Mouse (Mus musculus): ENCODE data around the gene Kcmf1.

Gene Kcmf1

DNA sequence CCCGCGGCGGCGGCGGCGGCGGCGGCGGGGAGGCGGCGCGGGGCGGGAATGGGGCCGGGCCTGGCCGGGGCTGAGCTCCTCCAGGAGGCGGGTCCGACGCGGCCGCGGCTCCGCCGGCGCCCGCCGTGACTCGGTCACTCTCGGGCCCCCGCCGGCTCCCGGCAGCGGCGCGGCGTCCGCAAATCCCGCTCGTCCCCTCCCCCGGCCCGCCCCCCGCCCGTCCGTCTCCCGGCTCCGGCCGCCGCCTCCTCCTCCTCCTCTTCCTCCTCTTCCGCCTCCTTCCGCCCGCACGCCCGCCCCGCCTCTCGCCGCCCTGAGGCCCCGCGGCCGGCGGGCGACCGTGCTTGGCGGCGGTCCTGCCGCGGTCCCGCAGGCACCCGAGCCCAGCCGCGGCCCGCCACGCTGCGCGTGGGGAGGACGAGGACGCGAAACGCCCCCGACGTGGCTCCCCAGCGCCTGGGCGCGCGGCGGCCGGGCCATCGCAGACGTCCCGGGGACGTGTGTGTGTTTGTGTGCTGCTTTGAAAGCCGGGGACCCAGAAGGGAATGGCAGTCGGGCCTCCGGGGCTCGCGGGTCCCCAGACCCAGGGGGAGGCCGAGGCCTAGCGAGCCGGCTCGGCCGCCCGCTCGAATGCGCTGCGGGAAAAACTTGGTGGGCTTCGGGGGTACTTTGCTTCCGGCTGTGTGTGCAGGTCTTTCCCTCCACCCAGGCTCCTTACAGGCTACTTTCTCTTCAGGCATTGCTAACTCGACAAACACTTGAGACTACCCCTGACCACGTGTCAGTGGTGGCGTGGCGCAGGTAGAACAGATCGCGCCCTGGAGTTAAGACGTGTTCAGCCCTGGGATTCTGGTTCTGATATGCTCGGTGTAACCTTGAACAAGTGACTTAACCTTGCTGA lies at the start of gene Kcmf1:
Gene Kcmf1, minus strand, starts transcription at position 199 of the 901 bp plus-strand sequence.
- peak; percentile 78 for DNase-seq (ENCODE audit: low spot score)

DNA sequence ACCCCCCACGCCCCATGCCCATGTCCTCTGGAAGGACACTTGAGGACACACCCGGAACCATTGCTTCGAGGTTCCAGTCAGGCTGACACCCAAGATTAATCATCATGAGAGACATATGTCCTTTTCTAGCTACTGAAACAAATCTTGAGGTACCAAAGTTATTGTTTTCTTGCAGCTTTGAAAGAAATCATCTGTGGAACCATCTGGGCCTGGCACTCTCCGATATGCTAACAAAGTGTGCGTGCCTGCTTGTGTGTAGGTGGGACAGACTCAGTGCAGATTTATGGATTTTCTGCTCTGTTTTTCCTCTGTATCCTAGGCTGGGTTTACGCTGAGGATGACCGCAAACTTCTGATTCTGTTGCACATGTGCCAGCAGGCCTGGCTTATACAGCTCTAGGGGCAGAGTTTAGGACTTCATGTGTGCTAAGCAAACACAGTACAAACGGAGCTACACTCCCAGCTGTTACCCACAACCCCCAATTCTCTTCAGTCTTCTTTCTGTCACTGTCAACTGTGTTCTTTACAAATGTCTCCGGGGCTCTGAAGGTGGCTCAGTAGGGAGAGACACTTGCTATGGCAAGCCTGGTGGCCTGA lies 49.5 kb upstream of the Kcmf1 start:
- DNase-seq (ENCODE audit: low spot score), result no peak

DNA sequence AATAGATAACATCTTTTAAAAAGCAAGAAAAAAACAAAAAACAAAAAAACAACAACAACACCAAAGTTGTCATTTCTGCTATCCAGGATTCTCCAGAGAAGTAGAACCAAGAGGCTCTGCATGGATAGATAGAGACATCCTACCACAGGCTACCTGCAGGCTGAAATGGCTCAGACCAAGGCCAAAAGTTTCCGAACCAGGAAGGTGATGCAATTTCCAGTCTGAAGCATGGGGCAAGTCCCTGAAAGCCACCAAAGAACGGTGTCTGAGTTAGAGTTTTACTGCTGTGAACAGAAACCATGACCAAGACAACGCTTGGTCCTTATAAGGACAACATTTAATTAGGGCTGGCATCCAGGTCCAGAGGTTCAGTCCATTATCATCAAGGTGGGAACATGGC lies 48.6 kb upstream of the Kcmf1 start:
- DNase-seq (ENCODE audit: low spot score), result no peak

DNA sequence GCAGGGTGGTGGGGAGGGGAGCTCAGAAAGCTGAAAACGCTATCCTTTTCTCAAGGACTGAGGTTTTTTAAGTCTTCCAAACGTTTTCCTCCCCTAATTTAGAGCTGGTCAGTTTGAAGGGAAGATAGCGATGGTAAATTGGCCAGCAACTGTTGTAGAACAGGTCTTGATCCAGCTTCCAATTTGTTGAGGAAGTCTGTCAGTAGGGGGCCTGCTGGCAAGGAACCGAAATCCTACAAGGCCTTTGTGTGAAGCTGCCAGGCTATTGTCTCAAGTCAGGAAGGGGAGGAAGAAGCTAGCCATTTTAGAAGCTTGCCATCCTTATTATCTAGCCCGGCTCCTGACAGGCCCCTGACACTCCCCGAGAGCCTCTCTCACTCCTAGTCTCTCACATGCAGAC lies 48.2 kb upstream of the Kcmf1 start:
- no peak for DNase-seq (ENCODE audit: low spot score)

DNA sequence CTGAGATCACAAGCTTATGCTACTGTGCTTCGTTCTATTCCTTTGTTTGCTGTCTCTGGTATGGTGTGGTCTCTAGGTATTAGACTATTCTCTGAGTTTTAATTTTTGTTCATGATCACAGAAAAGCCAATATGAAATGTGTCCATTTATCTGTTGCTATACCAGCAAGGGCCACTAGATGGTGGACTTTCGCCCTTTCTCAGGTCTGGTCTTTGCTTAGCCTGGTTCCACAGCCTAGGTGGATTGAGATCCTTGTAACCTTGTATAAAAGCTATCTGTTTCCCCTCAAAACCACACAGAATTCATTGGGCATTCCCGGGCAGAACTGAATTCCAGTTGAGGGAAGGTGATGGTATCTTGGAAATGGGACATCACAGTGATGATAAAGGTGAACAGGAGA lies 40.7 kb upstream of the Kcmf1 start:
- peak; percentile 78 for DNase-seq (ENCODE audit: low spot score)

DNA sequence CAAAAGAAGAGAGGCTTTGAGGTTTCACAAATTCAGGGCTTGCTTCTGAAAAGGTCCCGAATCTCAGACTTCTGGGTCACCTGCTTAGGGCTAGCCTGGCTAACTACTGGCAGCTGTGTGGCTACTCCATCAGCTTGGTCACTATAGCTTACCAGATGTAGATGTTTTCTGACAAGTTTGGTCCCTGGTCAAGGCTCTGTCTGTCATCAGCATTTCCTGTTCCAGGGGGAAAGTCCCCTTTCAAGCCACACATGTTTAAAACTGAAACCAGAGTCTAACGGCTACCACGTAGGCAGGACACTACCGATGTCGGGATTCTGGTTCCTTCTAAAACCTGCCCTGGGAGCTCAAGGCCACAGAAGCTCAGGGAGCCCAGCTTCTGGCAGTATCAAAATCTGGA lies 38.1 kb upstream of the Kcmf1 start:
- no peak for DNase-seq (ENCODE audit: low spot score)

DNA sequence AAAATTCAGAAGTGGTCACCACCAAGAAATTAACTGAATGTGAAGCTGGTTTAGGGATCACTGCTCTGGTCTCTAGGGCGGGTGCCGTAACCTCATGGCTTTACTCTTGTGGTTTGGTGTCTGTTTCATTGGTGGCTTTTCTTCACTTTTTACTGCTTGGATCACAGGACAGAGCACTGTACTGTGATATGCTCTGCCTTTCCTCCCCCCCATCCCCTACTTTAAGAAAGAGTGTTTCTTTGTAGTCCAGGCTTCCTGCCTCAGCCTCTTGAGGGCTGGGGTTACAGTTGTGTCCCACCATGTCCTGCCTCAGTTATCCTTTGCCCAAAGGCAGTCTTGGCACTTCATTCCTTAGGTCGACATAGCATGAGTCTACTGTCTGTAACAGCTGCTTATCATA lies 37.7 kb upstream of the Kcmf1 start:
- DNase-seq (ENCODE audit: low spot score), result no peak

DNA sequence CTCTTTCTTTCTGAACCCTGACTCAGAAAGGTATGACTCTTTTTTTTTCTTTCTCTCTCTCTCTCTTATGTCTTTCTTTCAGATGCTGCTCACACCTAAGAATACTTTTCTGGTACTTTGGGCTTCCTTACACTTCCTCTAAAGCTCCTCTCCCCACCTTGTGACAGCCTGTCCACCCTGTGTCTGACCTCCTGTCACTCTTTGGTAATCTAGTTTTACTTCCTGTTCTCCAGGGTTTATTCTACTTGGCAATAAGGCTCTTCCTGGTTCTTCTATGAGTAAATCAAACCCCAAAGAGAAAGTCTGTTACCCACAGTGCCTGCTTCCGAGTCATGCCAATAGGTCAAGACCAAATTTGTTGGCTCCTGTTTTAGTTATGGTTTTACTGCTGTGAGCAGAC lies 33.2 kb upstream of the Kcmf1 start:
- DNase-seq (ENCODE audit: low spot score), result no peak

DNA sequence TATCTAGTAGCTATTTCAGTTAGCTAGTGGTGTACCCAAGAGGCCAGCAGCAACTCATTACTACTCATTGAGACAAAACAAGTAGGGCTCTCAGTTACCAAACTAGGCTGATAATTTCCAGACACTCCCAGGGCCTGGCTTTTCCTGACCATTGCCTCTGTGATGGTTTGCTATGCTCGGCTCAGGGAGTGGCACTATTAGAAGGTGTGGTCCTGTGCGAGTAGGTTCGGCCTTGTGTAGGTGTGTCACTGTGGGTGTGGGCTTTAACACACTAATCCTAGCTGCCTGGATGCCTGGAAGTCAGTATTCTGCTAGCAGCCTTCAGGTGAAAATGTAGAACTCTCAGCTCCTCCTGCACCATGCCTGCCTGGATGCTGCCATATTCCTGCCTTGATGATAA lies 31.8 kb upstream of the Kcmf1 start:
- no peak for DNase-seq (ENCODE audit: low spot score)

DNA sequence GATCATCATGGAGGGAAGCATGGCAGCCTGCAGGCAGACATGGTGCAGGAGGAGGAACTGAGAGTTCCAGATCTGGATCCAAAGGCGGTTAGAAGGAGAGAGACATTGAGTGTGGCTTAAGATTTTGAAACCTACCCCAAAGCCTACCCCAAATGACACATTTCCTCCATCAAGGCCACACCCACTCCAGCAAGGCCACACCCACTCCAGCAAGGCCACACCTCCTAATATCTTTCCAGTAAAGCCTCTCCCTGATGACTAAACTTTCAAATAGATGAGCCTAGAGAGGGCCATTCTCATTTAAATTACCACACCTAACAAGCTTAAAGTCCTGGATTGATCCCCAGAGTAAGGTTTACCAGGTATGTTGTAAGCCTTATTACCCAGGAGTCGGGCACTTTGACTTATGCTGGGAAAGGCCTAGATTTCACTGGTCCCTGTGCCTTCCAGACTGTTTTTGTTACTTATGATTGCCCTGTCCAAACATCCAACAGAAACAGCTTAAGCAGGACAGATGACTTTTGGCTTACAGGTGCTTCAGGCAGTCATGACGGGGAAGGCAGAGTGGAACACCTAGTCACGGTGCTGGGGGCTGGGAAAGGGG lies 30.1 kb upstream of the Kcmf1 start:
- no peak for DNase-seq (ENCODE audit: low spot score)

DNA sequence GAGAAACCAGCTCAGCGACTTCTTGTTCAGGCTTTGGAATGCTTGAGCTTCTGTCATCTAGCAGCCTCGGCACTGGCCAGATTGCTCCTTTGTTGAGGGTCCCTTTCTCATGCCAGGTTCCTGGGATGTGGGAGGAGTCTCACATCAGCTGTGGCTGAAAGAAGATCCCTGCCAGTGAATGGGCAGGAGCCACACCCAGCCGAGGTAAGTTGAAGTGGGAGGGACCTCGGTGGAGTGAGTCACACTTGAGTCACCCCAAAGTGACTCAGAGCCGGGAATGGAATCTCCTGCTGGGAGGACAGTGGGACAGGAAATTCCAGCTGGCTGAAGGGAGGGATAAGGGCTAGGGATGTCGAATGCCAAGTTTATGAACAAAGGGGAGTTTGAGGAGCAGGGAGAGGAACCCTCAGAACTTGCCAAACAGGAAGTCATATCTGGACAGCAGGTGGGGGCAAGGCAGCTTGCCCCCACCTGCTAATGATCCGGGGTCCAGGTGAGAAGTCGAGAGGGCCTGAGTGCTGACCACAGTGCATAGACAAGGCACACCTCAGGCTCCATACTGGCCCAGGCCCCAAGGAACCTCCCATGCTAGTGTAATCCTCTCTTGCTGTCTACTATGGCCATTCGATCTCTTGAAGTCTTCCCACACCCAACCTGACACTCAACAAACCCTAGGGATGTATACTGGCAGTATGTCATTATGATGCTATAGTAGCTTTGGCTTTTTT lies 27.1 kb upstream of the Kcmf1 start:
- no peak for DNase-seq (ENCODE audit: low spot score)

DNA sequence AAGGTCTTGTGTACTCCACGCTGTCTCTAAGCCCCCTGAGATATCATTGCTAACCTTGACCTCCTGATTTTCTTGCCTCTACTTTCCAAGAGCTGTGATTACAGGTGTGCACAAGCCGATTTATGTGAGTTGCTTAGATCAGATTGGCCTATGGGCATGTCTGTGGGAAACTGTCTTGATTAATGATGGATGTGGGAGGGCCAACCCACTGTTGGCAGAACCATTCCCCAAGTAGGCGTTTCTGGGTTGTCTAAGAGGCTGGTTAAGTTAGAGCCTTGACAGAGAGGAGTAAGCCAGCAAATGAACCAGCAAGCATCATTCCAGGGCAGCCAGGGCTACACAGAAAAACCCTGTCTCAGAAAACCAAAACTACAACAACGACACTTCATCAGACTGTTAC lies 26.3 kb upstream of the Kcmf1 start:
- DNase-seq (ENCODE audit: low spot score), result no peak

DNA sequence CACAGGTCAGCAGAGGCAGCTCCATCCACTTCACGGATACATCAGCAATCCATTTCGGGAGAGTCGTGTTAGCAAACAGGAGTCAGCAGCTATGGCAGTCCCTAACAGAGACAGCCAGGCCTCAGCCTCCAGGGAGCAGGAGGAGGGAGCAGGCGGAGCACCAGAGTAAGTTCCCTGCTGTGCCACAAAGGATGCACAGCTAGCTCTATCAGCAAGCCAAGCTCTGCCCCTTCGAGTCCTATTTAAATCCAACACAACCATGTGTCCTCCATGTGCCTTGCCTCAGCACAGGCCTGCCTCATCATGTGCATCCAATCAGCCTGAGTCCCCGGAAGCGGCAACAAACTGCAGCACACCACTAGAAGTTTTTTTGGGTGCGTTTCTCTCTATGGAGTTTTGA lies 23.6 kb upstream of the Kcmf1 start:
- no peak for DNase-seq (ENCODE audit: low spot score)

DNA sequence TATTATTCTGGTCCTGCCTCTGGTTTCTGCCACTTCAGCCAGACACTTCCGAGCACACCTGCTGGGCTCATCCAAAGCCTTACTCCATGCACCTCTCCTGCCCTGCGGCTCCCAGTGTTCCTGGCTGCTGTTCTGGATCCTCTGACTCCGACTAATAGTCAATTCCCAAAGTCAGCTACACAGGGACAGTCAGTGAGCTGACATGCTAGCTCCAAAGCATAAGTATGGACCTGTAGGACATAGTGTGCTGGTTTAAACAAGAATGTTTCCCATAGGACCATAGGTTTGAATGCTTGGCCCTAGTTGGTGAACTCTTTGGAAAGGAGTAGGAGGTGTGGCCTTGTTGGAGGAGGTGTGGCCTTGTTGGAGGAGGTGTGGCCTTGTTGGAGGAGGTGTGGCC lies 21.3 kb upstream of the Kcmf1 start:
- DNase-seq (ENCODE audit: low spot score), result no peak

DNA sequence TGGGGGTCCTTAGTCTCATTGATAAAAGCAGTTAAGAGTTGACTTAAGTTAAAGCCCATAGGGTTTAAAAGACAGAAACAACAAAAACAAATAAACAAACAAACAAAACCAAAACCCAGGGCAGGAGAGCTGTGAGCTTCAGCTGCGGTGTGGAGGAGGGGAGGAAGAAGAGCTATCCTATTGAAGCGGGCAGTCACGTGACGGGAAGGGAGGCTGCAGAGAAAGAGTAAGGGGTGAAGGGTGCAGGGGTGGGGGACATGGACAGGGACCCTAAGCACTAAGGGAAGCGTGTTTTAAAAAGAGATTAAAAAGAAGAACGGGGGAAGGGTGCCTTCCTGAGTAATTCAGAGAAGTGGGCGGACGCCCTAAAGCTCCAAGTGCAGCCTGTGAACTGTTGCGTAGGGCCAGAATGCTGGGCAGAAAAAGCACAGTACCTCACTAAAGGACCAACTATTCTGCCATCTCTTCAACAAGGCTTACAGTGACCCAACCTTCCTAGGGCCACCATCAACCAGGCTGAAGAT lies 18.8 kb upstream of the Kcmf1 start:
- no peak for DNase-seq (ENCODE audit: low spot score)

DNA sequence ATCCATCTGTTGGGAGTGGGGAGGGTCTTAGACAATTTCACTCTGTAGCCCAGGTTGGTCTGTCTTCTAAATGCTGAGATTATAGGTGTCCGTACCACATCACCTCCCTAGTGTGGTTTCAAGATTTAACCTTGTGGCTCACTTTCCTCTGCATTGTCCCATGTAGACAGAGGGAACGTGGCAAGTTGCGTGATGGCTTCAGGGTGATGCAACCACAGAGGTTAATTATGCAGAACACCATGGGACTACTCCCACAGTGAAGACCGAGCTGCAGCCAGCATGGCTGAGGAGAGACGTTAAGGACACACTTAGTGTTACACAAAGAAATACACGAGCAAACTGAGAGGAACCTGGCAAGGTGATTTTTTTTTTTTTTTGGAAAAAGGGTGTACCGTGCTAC lies 16.6 kb upstream of the Kcmf1 start:
- no peak for DNase-seq (ENCODE audit: low spot score)

DNA sequence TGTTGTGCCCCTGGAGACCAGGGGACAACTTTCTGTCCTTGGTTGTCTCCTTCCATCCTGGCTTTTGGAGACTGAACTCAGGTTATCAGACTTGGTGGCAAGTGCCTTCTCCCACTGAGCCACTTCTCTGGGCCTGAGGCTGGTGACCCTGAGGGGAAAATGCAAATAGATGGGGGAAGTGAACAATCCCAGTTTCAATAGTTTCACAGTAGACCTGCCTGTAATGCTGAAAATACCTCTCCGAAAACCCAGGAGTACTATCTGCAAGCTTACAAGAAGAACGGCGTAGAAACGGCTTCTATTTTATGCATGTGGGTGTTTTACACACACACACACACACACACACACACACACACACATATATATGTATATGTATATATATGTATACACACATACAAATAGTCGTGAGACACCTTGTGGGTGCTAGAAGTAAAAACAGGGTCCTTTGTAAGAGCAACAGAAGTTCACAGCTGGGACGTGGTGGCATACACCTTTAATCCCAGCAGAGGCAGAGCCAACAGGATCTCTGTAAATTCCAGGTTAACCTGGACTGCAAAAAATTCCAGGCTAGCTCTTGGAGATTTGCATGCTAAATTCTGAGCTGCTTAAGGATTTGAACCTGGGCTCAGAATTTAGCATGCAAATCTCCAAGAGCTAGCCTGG lies 14.4 kb upstream of the Kcmf1 start:
- DNase-seq (ENCODE audit: low spot score), result no peak

DNA sequence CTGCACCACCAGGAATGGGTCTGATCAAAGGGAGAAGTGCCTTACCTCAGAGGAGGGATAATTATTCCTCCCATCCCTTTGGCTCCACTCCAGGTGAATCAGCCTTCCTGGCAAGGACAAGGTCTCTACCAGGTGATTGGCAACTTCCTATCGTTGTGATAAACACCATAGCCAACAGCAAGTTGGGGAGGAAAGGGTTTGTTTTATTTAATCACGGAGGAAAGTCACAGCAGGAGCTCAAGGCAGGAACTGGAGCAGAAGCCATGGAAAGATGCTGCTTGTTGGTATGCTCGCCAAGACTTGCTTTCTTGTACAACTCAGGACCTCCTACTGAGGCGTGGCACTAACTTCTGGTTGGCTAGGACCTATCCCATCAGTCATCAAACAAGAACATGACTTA lies 11.5 kb upstream of the Kcmf1 start:
- DNase-seq (ENCODE audit: low spot score), result no peak

DNA sequence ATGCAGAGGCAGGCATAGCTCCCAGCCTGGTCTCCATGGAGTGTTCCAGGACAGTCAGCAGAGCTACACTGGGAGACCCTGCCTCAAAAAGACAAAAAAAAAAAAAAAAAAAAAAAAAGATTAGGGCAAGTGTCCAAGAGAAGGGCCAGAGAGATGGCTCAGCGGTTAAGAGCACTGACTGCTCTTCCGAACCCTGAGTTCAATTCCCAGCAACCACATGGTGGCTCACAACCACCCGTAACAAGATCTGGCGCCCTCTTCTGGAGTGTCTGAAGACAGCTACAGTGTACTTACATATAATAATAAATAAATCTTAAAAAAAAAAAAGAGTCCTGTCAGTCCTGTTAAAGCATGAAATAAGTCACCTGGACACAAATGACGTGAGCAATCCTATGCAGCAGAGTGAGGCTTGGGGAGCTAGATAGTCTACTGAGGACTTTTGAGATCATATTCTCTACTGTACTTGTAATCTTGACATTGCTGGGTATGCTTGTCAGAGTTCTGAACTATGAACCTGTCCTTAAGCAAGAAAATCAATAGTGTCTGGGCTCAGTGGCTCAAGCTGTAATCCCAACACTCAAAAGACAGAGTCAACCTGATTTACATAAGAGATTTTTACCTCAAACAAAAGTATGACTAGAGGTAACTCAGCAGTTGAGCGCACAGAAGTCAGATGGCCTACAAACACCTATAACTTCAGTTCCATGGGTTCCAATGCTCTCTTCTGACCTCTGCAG lies 2.6 kb upstream of the Kcmf1 start:
- DNase-seq (ENCODE audit: low spot score), result no peak

DNA sequence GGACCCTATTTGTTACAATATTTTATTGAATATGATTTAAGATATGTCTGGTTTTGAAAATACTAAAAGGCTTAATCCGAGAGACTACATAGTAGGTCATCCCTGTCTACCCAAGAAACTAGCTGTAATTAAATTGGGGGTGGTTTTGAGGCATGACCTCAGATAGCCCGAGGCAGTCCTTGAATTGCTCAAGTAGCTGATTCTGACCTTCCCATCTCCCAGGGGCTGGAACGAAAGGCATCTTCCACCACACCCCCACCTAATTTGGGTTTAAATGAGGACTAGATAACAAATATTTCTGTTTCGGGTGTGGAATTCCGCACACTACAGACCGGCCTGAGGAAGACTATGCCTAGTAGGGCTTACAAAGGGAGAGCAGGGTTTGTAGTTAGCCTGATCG lies 1.2 kb upstream of the Kcmf1 start:
- DNase-seq (ENCODE audit: low spot score), result no peak

DNA sequence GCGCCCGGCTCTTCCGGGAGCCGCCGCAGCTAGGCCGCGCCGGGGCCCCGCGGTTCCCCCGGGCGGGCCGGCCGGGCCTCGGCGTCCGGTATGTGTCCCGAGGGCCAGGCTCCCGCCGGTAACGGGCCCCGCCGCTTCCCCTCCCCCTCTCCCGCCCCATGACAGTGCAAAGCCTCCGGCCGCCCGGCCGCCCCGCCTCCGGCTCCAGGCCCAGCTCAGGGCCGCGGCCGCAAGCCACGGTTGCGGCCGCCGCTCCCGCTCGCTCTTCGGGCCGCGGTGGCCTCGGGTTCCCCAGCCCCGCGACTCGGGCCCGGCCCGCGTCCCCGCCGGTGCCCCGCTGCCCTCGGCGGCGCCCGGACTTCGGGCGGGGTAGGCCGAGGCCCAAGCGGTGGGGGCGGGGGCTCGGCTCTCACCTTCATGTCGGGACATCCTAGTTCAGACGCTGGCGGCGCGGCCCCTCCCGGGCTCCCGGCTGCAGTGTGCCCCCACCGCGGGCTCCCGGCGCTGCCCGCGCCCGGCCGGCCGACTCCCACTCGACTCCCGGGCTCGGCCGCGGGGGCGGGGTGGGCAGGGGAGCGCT lies 488 bp downstream of the Kcmf1 start:
- DNase-seq (ENCODE audit: low spot score), result peak; percentile 84

Data from testis, postnatal 10 days (tissue).